Mouse (Mus musculus) midbrain, embryonic 12.5 days (tissue): ENCODE results near the gene Ttll9. TPM values are rescaled to one million over a fixed set of nuclear protein-coding genes. Genes with fewer than 3 reads are reported as not detected.

ENCODE experiments used
- ATAC-seq: fragments of 200-750 bp; cut with Nextera tagmentation; 2 replicates; pipeline ENCODE4 v1.8.0; 2017; ENCODE audit warnings: low read depth, moderate TSS enrichment, moderate library complexity; ENCODE audit not compliant: low FRiP score
- H3K27ac ChIP-seq: fragments of 300-500 bp; sonication (generic); replicated peaks from 2 replicates; pipeline ENCODE4 v1.5.1; 2016; ENCODE audit warnings: mild to moderate bottlenecking
- H3K27me3 ChIP-seq: fragments of 300-500 bp; sonication (generic); 2 replicates; pipeline ENCODE4 v1.6.1; 2016; ENCODE audit warnings: mild to moderate bottlenecking
- H3K36me3 ChIP-seq: fragments of 300-500 bp; sonication (generic); 2 replicates; pipeline ENCODE4 v1.6.1; 2016
- H3K4me1 ChIP-seq: fragments of 300-500 bp; sonication (generic); 2 replicates; pipeline ENCODE4 v1.6.1; 2016
- H3K4me2 ChIP-seq: fragments of 300-500 bp; sonication (generic); replicated peaks from 2 replicates; pipeline ENCODE4 v1.6.1; 2016; ENCODE audit warnings: mild to moderate bottlenecking, moderate library complexity
- H3K4me3 ChIP-seq: fragments of 300-500 bp; sonication (generic); 2 replicates; pipeline ENCODE4 v1.5.1; 2016; ENCODE audit warnings: mild to moderate bottlenecking
- H3K9ac ChIP-seq: fragments of 300-500 bp; sonication (generic); replicated peaks from 2 replicates; pipeline ENCODE4 v1.6.1; 2016; ENCODE audit warnings: mild to moderate bottlenecking, moderate library complexity
- H3K9me3 ChIP-seq: fragments of 300-500 bp; sonication (generic); 2 replicates; pipeline ENCODE4 v1.6.1; 2016; ENCODE audit warnings: mild to moderate bottlenecking
- WGBS: fragments of 180-500 bp; shearing (Covaris S2); methylation state at CpG from one replicate; pipeline ENCODE4 v1.1.7; 2016; 5-methylcytosine and 5-hydroxymethylcytosine counted together
- polyA plus RNA-seq: library from polyadenylated mRNA; unstranded; fragments of >200 nt; fragmentation: Nextera tagmentation; extraction: Ambion mirVana; gene quantifications from 2 replicates; pipeline ENCODE4 v1.2.1, GENCODE M21; 2016

Ttll9 gene
- polyA plus RNA-seq, 1 experiment from 2014 or later: 1.7 TPM

DNA sequence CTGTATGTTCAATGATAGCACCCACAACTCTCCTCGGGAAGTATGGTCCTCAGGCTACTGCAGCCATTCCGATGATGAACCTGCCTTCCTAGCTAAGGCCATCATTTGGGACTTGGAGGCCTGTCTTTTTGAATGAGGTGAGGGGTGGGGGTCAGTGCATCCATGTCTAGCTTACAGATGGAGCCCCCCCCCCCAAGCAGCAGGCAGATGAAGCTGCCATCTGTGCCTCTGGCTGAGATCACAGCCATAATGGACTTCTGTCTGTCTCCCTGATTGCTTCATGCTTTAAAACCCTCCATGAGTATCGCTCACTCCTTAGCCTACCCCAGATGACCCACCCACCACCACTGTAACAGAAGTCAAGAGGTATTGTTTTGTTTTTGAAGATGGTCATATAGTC lies 57.1 kb downstream of the Ttll9 start:
- H3K36me3 ChIP-seq: no peaks in the 10 kb centered on the region
- H3K9me3 ChIP-seq: no peaks in the 10 kb centered on the region
- WGBS: 82% methylated on average over 3 of the region's 3 CpGs
- H3K4me2 ChIP-seq: no peak overlapping the region
- ATAC-seq: no peak
- H3K27ac ChIP-seq: no peak overlapping the region
- H3K4me1 ChIP-seq: peaks cover 12% of the 10 kb centered on the region
- no peak overlapping the region for H3K4me3 ChIP-seq
- no peak overlapping the region for H3K9ac ChIP-seq
- H3K27me3 ChIP-seq: peaks cover 23% of the 10 kb centered on the region; the same call in 1 of the 2 replicates

GRCm38 (mm10) chr2:153021163-153021562 lies 58.9 kb downstream of the Ttll9 start:
- 65% methylated on average over 3 of the region's 3 CpGs for WGBS
- Histone ChIP-seq H3K4me1 (no peaks in the 10 kb centered on the region), H3K4me3 (no peak overlapping the region), H3K27me3 (peaks cover 23% of the 10 kb centered on the region; the same call in 1 of the 2 replicates), H3K9me3 (no peaks in the 10 kb centered on the region), H3K9ac (no peak overlapping the region), H3K27ac (no peak overlapping the region), H3K4me2 (no peak overlapping the region), H3K36me3 (no peaks in the 10 kb centered on the region)
- ATAC-seq: no peak

DNA sequence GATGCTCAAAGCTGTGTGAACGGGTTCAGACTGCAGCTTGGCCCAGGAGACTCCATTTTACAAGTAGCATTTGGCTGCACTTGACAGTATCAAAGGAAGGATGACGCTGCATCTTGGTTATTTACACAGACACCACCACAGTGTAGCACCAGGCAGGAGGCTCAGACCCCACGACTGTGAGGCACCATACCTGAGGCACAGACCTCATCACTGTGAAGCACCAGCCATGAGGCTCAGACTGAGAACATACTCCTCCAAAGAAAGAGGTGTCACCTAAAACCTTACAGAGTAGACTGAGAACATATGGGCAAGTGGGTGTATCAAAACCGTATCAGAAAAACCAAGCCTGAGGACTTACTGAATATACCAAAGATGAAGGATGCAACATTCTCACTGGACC lies 60.6 kb downstream of the Ttll9 start:
- H3K27me3 ChIP-seq: peaks cover 11% of the 10 kb centered on the region; the same call in 1 of the 2 replicates
- H3K9ac ChIP-seq: no peak overlapping the region
- no peak overlapping the region for H3K4me3 ChIP-seq
- WGBS: 63% methylated on average over 4 of the region's 4 CpGs
- no peak overlapping the region for H3K4me2 ChIP-seq
- no peaks in the 10 kb centered on the region for H3K36me3 ChIP-seq
- ATAC-seq: no peak
- H3K4me1 ChIP-seq: no peaks in the 10 kb centered on the region
- no peaks in the 10 kb centered on the region for H3K9me3 ChIP-seq
- no peak overlapping the region for H3K27ac ChIP-seq

GRCm38 (mm10) chr2:153026052-153026451 lies 63.8 kb downstream of the Ttll9 start:
- H3K9ac ChIP-seq: no peak overlapping the region
- peaks cover 15% of the 10 kb centered on the region for H3K27me3 ChIP-seq
- no peaks in the 10 kb centered on the region for H3K4me1 ChIP-seq
- no peak overlapping the region for H3K4me2 ChIP-seq
- 81% methylated on average over 7 of the region's 7 CpGs for WGBS
- no peak overlapping the region for H3K4me3 ChIP-seq
- no peaks in the 10 kb centered on the region for H3K36me3 ChIP-seq
- H3K27ac ChIP-seq: no peak overlapping the region
- ATAC-seq: no peak
- no peaks in the 10 kb centered on the region for H3K9me3 ChIP-seq

DNA sequence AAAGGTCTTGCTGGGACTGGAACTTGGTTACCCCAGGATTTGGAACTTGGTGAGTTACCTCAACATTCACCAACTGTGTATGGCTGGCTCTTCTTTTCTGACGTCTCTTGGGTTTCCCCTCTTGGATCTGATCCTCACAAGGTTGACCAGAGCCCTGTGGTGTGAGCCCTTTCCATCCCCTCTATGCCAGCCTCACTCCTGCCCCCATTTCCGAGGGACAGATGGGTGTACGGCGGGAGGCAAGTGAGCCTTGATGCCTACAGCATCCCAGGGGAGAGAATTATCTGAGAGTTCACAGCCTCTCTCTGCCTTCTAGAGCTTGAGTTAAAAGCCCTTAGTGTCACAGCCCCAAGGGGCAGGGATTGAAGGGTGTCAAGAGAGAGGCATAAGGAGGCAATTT lies 65.2 kb downstream of the Ttll9 start:
- no peak overlapping the region for H3K27ac ChIP-seq
- peaks cover 30% of the 10 kb centered on the region for H3K27me3 ChIP-seq
- no peaks in the 10 kb centered on the region for H3K9me3 ChIP-seq
- H3K4me2 ChIP-seq: no peak overlapping the region
- no peaks in the 10 kb centered on the region for H3K36me3 ChIP-seq
- no peak overlapping the region for H3K4me3 ChIP-seq
- ATAC-seq: no peak
- 63% methylated on average over 4 of the region's 4 CpGs for WGBS
- H3K9ac ChIP-seq: no peak overlapping the region
- H3K4me1 ChIP-seq: peaks cover 12% of the 10 kb centered on the region; the same call in 1 of the 2 replicates

DNA sequence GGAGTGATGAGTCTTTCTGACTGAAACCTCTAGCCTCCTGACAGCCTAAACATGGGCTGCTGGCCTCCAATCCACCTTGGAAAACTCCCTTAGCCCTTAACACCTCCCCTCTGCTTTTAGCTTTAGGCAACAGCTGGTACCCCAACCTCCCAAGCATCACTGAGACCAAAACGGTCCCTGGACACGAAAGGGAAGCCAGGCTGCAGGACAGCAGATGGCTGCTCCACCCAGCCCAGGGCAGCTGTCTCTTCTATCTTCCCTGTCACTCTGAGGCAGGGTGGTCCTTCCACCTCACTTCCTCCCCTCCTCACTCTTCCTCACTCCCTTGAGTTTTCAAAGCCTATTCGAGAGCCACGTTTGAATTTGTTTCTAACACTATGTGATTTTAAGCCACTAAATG lies 68.1 kb downstream of the Ttll9 start:
- Histone ChIP-seq H3K4me3 (no peak overlapping the region), H3K36me3 (no peaks in the 10 kb centered on the region), H3K9me3 (no peaks in the 10 kb centered on the region), H3K4me2 (peak overlapping the region; percentile 89; the same call in 1 of the 2 replicates), H3K4me1 (peaks cover 16% of the 10 kb centered on the region; the same call in 1 of the 2 replicates), H3K9ac (no peak overlapping the region), H3K27ac (no peak overlapping the region), H3K27me3 (peaks cover 41% of the 10 kb centered on the region)
- no peak for ATAC-seq
- 20% methylated on average over 4 of the region's 4 CpGs for WGBS

GRCm38 (mm10) chr2:153031126-153032082 lies 69.1 kb downstream of the Ttll9 start, which contains the start of gene Xkr7:
TSS of gene Xkr7 (plus strand) at chr2:153031852.
- H3K4me1 ChIP-seq: peaks cover 16% of the 10 kb centered on the region; the same call in 1 of the 2 replicates
- peak within 1 kb of the TSS; percentile 74 for H3K27ac ChIP-seq
- no peaks in the 10 kb centered on the region for H3K36me3 ChIP-seq
- peak; percentile 66 for ATAC-seq
- 2% methylated on average over 47 of the region's 54 CpGs for WGBS
- H3K4me2 ChIP-seq: peak within 1 kb of the TSS; percentile 89
- H3K9ac ChIP-seq: peak within 1 kb of the TSS; percentile 66
- H3K27me3 ChIP-seq: peaks cover 41% of the 10 kb centered on the region
- H3K9me3 ChIP-seq: no peaks in the 10 kb centered on the region
- peak within 1 kb of the TSS; percentile 69 for H3K4me3 ChIP-seq

DNA sequence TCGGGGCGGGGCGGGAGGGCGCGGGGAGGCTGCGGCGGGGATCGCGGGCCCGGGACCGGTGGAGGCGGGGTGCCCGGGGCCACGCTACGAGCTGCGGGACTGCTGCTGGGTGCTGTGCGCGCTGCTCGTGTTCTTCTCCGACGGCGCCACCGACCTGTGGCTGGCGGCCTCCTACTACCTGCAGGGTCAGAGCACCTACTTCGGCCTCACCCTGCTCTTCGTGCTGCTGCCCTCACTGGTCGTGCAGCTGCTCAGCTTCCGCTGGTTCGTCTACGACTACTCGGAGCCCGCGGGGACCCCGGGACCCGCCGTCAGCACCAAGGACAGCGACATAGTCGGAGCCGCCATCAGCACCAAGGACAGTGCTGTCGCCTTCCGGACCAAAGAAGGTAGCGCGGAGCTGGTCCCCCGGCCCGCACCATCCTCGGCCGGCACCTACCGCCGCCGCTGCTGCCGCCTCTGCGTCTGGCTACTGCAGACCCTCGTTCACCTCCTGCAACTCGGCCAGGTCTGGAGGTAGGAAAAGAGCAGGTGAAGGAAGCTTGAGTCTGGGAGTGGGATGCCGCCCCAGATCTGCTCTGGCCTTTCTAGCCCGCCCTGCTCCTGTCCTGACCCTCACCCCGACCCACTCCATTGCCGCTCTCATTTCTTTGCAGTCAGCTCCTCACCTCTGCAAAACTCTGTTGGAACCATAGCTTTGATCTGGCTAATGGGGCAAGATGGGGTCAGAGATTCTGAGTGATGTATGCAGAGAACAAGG lies 70.0 kb downstream of the Ttll9 start:
- Histone ChIP-seq H3K27me3 (peaks cover 41% of the 10 kb centered on the region), H3K4me3 (peak overlapping the region; percentile 69), H3K4me2 (peak overlapping the region; percentile 89), H3K9me3 (no peaks in the 10 kb centered on the region), H3K9ac (peak overlapping the region; percentile 66), H3K36me3 (no peaks in the 10 kb centered on the region), H3K27ac (peak overlapping the region; percentile 74), H3K4me1 (peaks cover 16% of the 10 kb centered on the region; the same call in 1 of the 2 replicates)
- WGBS: 3% methylated on average over 40 of the region's 58 CpGs
- peak; percentile 72 for ATAC-seq

DNA sequence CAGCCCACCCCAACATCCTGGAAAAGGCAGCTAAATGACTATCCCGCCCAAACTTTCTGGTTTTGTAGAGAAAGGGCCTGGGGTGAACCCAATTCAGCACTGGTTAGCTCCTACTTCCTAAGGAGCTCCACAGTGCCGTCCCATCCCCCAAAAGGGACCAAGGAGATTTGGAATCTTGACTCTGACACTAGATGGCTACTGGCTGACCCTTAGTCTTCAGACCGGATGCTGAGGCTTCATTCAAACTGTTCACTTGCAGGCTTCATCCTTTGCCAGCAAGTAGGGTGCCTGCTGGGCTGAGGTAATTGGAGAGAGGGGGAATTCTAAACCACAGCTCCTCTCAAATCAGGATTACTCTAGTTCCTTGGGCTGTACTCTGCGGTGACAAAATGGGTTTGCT lies 70.7 kb downstream of the Ttll9 start:
- H3K4me1 ChIP-seq: peaks cover 16% of the 10 kb centered on the region; the same call in 1 of the 2 replicates
- H3K27me3 ChIP-seq: peaks cover 41% of the 10 kb centered on the region
- H3K9me3 ChIP-seq: no peaks in the 10 kb centered on the region
- peak overlapping the region; percentile 89 for H3K4me2 ChIP-seq
- no peaks in the 10 kb centered on the region for H3K36me3 ChIP-seq
- peak overlapping the region; percentile 66; the same call in 1 of the 2 replicates for H3K9ac ChIP-seq
- no peak overlapping the region for H3K27ac ChIP-seq
- ATAC-seq: no peak
- peak overlapping the region; percentile 69 for H3K4me3 ChIP-seq
- WGBS: 13% methylated on average over 4 of the region's 4 CpGs

GRCm38 (mm10) chr2:153033545-153034230 lies 71.4 kb downstream of the Ttll9 start:
- Histone ChIP-seq H3K4me2 (peak overlapping the region; percentile 89), H3K27me3 (peaks cover 41% of the 10 kb centered on the region), H3K36me3 (no peaks in the 10 kb centered on the region), H3K4me1 (peaks cover 16% of the 10 kb centered on the region; the same call in 1 of the 2 replicates), H3K27ac (no peak overlapping the region), H3K9ac (no peak overlapping the region), H3K9me3 (no peaks in the 10 kb centered on the region), H3K4me3 (peak overlapping the region; percentile 69)
- ATAC-seq: no peak
- WGBS: 65% methylated on average over 5 of the region's 5 CpGs

DNA sequence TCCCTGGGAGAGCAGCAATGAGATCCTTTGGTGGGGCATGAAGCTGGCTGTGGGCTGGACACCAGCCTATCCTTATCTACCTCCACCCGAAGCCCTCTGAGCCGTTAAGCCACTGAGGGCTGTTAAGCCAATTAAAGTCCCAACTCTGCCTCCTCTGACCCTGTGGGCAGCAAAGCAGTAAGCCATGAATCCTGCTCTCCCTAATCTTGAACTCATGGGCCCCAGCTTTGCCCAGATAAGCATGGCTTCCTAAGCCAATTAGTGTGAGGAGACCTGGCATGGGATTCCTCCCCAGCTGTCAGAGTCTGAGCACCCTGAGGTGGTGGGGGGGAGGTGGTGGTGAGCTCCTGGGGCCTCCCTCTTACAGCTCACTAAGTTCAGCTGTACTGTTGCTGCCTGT lies 74.4 kb downstream of the Ttll9 start:
- Histone ChIP-seq H3K4me3 (no peak overlapping the region), H3K27me3 (peaks cover 19% of the 10 kb centered on the region), H3K27ac (no peak overlapping the region), H3K4me2 (no peak overlapping the region), H3K36me3 (no peaks in the 10 kb centered on the region), H3K9me3 (no peaks in the 10 kb centered on the region), H3K4me1 (peaks cover 11% of the 10 kb centered on the region; the same call in 1 of the 2 replicates), H3K9ac (no peak overlapping the region)
- no peak for ATAC-seq
- WGBS: 19% methylated on average over 2 of the region's 2 CpGs
